Mouse (Mus musculus) midbrain, embryonic 15.5 days (tissue): Measurements from ENCODE around the gene Slc25a21. TPM values are rescaled to one million over a fixed set of nuclear protein-coding genes. Genes with fewer than 3 reads are reported as not detected.

Experiments
- ATAC-seq: fragments of 200-750 bp; cut with Nextera tagmentation; replicated peaks from 2 replicates; pipeline ENCODE4 v1.8.0; 2017; ENCODE audit warnings: moderate TSS enrichment
- H3K27ac ChIP-seq: fragments of 300-500 bp; sonication (generic); 2 replicates; pipeline ENCODE4 v1.5.1; 2015; ENCODE audit warnings: mild to moderate bottlenecking, inconsistent platforms
- H3K27me3 ChIP-seq: fragments of 300-500 bp; sonication (generic); replicated peaks from 2 replicates; pipeline ENCODE4 v1.6.1; 2015; ENCODE audit warnings: inconsistent platforms
- H3K36me3 ChIP-seq: fragments of 300-500 bp; sonication (generic); replicated peaks from 2 replicates; pipeline ENCODE4 v1.6.1; 2015; ENCODE audit warnings: inconsistent platforms
- H3K4me1 ChIP-seq: fragments of 300-500 bp; sonication (generic); 2 replicates; pipeline ENCODE4 v1.6.1; 2015; ENCODE audit warnings: inconsistent platforms
- H3K4me2 ChIP-seq: fragments of 300-500 bp; sonication (generic); 2 replicates; pipeline ENCODE4 v1.6.1; 2015; ENCODE audit warnings: inconsistent platforms, mild to moderate bottlenecking, moderate library complexity
- H3K4me3 ChIP-seq: fragments of 300-500 bp; sonication (generic); 2 replicates; pipeline ENCODE4 v1.5.1; 2015; ENCODE audit warnings: mild to moderate bottlenecking, inconsistent platforms
- H3K9ac ChIP-seq: fragments of 300-500 bp; sonication (generic); 2 replicates; pipeline ENCODE4 v1.6.1; 2015; ENCODE audit warnings: mild to moderate bottlenecking, inconsistent platforms
- H3K9me3 ChIP-seq: fragments of 300-500 bp; sonication (generic); 2 replicates; pipeline ENCODE4 v1.6.1; 2016; ENCODE audit warnings: inconsistent platforms
- WGBS: fragments of 180-500 bp; shearing (Covaris S2); methylation state at CpG from one replicate; pipeline ENCODE4 v1.1.7; 2015; ENCODE audit warnings: mixed read lengths; 5-methylcytosine and 5-hydroxymethylcytosine counted together
- polyA plus RNA-seq: library from polyadenylated mRNA; unstranded; fragments of >200 nt; fragmentation: Nextera tagmentation; extraction: Ambion mirVana; gene quantifications from 2 replicates; pipeline ENCODE4 v1.2.1, GENCODE M21; 2015

Gene Slc25a21
- polyA plus RNA-seq, 1 experiment from 2014 or later = 0.12 TPM

DNA sequence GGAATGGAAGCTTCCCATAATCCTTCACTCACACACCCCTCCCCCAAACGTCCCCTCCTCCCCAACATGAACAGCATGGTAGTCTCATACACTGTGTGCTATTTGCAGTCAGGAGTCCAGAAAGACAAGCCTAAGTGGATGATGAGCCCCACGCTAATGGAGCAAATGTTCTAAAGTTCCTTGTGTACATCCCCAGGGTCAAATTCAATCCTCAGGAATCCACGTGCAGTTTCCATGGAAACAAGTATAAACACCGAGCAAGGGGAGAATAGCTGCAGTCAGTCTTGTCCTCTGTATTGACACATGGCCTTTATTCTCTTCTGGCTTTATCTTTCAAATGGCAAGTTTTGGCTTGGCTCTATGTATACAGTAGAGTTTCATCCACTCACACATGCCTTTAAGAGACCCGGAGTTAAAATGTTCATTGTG, 367.8 kb downstream of the Slc25a21 start:
- peaks cover 8% of the 10 kb centered on the region; the same call in 1 of the 2 replicates for H3K4me1 ChIP-seq
- H3K4me2 ChIP-seq = peak overlapping the region; percentile 44
- ATAC-seq = peak; percentile 94
- H3K4me3 ChIP-seq = peak overlapping the region; percentile 34
- WGBS = 4% methylated on average over 5 of the region's 5 CpGs
- no peaks in the 10 kb centered on the region for H3K9me3 ChIP-seq
- H3K27ac ChIP-seq = no peak overlapping the region
- no peaks in the 10 kb centered on the region for H3K36me3 ChIP-seq
- no peak overlapping the region for H3K9ac ChIP-seq
- H3K27me3 ChIP-seq = no peaks in the 10 kb centered on the region

DNA sequence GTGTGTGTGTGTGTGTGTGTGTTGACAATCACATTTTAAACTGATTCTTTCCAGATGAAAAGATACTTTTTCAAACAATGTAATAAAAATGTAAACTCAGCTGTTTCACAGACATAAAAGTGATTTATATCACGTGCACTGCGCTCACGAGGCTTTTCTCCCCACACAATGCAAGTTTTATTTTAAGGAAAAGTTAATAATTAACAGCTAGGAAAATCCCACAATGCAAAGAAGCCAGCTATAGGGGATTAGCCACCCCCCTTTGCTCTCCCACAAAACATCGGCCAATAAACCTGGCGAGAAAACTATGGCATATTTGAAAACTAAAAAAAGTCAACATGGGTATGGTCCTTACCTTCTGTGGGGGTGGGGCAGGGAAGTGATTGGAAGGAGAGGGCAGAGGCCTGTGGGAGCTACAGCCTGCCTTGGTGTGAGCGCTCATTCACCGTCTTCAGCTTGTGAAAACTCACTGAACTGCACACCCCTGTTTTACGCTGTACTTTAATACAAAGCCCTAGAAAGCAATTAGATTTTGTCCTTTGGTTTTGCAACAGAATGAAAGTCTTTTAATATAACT, 369.4 kb downstream of the Slc25a21 start:
- Histone ChIP-seq H3K9ac (no peak overlapping the region), H3K36me3 (no peaks in the 10 kb centered on the region), H3K4me2 (no peak overlapping the region), H3K27me3 (no peaks in the 10 kb centered on the region), H3K4me1 (peaks cover 8% of the 10 kb centered on the region; the same call in 1 of the 2 replicates), H3K4me3 (no peak overlapping the region), H3K27ac (no peak overlapping the region), H3K9me3 (no peaks in the 10 kb centered on the region)
- WGBS = 73% methylated on average over 8 of the region's 8 CpGs
- no peak for ATAC-seq

- Histone ChIP-seq H3K9me3 (no peaks in the 10 kb centered on the region), H3K36me3 (no peaks in the 10 kb centered on the region), H3K4me1 (peaks cover 8% of the 10 kb centered on the region; the same call in 1 of the 2 replicates), H3K9ac (no peak overlapping the region), H3K27ac (no peak overlapping the region), H3K4me3 (no peak overlapping the region), H3K4me2 (no peak overlapping the region), H3K27me3 (no peaks in the 10 kb centered on the region)
- ATAC-seq = no peak
- WGBS = 68% methylated on average over 5 of the region's 5 CpGs
Measured at GRCm38 (mm10) chr12:56824688-56825087, 372.6 kb downstream of the Slc25a21 start.

DNA sequence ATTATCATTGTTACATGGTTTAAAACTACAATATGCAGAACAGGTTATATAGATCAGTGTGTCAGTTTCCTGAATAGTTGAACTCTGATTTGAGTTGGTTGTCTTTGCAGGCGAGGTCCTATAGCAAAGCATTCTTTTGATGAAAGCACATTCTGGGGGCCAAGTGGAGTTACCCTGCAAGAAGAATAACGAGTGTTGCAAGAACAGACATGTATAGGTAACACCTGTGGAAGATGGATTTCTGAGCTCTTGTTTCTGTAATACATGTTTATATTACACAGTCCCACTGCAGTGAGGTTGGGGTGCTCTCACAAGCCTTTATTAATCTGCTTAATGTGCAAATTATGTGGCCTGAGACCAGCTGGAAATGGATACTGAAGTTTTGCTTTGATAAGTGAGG, 375.1 kb downstream of the Slc25a21 start:
- H3K4me3 ChIP-seq = no peak overlapping the region
- 70% methylated on average over 2 of the region's 2 CpGs for WGBS
- H3K36me3 ChIP-seq = no peaks in the 10 kb centered on the region
- no peak for ATAC-seq
- no peaks in the 10 kb centered on the region for H3K27me3 ChIP-seq
- H3K9ac ChIP-seq = no peak overlapping the region
- no peaks in the 10 kb centered on the region for H3K9me3 ChIP-seq
- H3K27ac ChIP-seq = no peak overlapping the region
- H3K4me1 ChIP-seq = no peaks in the 10 kb centered on the region
- H3K4me2 ChIP-seq = no peak overlapping the region

- H3K4me1 ChIP-seq = no peaks in the 10 kb centered on the region
- no peak for ATAC-seq
- 88% methylated on average over 2 of the region's 2 CpGs for WGBS
- H3K9me3 ChIP-seq = no peaks in the 10 kb centered on the region
- H3K4me2 ChIP-seq = no peak overlapping the region
- H3K9ac ChIP-seq = no peak overlapping the region
- H3K27ac ChIP-seq = no peak overlapping the region
- no peaks in the 10 kb centered on the region for H3K27me3 ChIP-seq
- H3K36me3 ChIP-seq = no peaks in the 10 kb centered on the region
- H3K4me3 ChIP-seq = no peak overlapping the region
Measured at GRCm38 (mm10) chr12:56820604-56821003, 376.7 kb downstream of the Slc25a21 start.

- H3K27ac ChIP-seq = no peak overlapping the region
- ATAC-seq = no peak
- no peak overlapping the region for H3K4me3 ChIP-seq
- H3K9me3 ChIP-seq = no peaks in the 10 kb centered on the region
- H3K9ac ChIP-seq = no peak overlapping the region
- H3K36me3 ChIP-seq = no peaks in the 10 kb centered on the region
- no peaks in the 10 kb centered on the region for H3K27me3 ChIP-seq
- H3K4me1 ChIP-seq = no peaks in the 10 kb centered on the region
- no peak overlapping the region for H3K4me2 ChIP-seq
- WGBS = 54% methylated on average over 2 of the region's 2 CpGs
Measured at GRCm38 (mm10) chr12:56807483-56807882, 389.8 kb downstream of the Slc25a21 start.

DNA sequence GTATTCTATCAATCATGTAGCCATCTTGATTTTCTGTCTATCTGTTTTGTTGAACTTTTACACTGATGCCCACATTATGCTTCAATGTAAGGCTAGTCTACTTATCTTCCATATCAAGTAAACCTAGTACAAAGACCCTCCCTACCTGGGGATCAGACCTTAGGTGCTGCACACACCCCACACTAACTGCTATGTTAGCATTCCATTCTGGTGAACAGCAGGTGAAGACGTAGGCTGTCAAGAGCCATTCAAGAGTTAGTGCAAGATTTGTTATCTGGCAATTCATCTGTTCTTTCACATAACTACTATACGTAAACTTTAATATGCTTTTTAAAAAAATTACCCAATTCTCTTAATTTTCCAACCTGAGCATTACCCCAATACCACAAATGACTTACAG, 390.2 kb downstream of the Slc25a21 start:
- Histone ChIP-seq H3K4me1 (no peaks in the 10 kb centered on the region), H3K4me3 (no peak overlapping the region), H3K4me2 (no peak overlapping the region), H3K9ac (no peak overlapping the region), H3K27ac (no peak overlapping the region), H3K36me3 (no peaks in the 10 kb centered on the region), H3K27me3 (no peaks in the 10 kb centered on the region), H3K9me3 (no peaks in the 10 kb centered on the region)
- WGBS = 87% methylated on average over 2 of the region's 2 CpGs
- no peak for ATAC-seq

- Histone ChIP-seq H3K36me3 (no peaks in the 10 kb centered on the region), H3K27me3 (no peaks in the 10 kb centered on the region), H3K4me1 (no peaks in the 10 kb centered on the region), H3K4me3 (no peak overlapping the region), H3K27ac (no peak overlapping the region), H3K9ac (no peak overlapping the region), H3K4me2 (no peak overlapping the region), H3K9me3 (no peaks in the 10 kb centered on the region)
- ATAC-seq = no peak
- WGBS = 35% methylated on average over 3 of the region's 3 CpGs
Measured at GRCm38 (mm10) chr12:56804487-56804886, 392.8 kb downstream of the Slc25a21 start.

GRCm38 (mm10) chr12:56798641-56799415, 398.4 kb downstream of the Slc25a21 start:
- no peak overlapping the region for H3K9ac ChIP-seq
- 65% methylated on average over 6 of the region's 6 CpGs for WGBS
- ATAC-seq = no peak

DNA sequence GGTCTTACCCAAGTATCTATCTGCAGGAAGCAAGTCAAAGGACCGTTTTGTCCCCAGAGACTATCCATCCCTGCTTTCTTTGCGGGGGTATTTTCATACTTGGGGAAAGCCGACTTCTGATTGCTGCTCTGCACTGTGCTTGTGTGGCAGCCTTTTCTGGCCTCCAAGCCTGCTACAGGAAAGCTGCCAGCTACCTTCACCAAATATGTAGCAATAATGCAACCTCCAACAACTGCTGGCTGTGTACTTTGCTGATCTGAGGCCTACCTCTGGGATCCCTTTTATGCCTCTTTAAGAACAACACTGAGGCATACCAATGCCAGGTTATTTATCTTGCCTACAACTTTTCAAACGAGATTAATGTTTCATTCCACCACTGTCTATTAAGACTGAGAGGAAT, 408.0 kb downstream of the Slc25a21 start:
- ATAC-seq = no peak
- no peaks in the 10 kb centered on the region for H3K4me1 ChIP-seq
- H3K9ac ChIP-seq = no peak overlapping the region
- H3K4me2 ChIP-seq = no peak overlapping the region
- WGBS = 77% methylated on average over 4 of the region's 4 CpGs
- no peaks in the 10 kb centered on the region for H3K9me3 ChIP-seq
- no peaks in the 10 kb centered on the region for H3K36me3 ChIP-seq
- no peak overlapping the region for H3K4me3 ChIP-seq
- no peak overlapping the region for H3K27ac ChIP-seq
- H3K27me3 ChIP-seq = no peaks in the 10 kb centered on the region

More at GRCm38 (mm10) chr12:56798641-56799415, 398.4 kb downstream of the Slc25a21 start:
- Histone ChIP-seq H3K36me3 (no peaks in the 10 kb centered on the region), H3K4me3 (no peak overlapping the region), H3K4me2 (no peak overlapping the region), H3K27me3 (no peaks in the 10 kb centered on the region), H3K4me1 (peaks cover 3% of the 10 kb centered on the region; the same call in 1 of the 2 replicates), H3K27ac (no peak overlapping the region), H3K9me3 (no peaks in the 10 kb centered on the region)

DNA sequence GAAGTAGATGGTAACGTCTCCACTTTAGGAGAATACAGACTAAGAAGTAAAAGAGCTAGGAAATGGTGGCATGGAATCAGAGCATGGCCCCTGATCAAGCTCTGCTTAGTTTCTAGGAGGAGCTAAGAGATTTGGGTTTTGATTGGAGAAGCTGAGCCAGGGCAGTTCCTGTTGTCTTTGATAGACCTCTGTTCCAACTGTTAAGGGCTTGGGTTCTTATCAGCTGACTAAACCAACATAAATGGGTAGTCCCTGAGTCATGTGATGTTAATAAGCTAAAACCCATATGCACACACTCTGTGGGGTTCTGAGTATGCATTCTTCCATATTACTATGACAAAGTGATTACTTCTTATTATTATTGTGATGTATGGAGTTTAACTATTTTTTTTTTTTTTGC, 412.0 kb downstream of the Slc25a21 start:
- no peak overlapping the region for H3K27ac ChIP-seq
- 83% methylated on average over 1 of the region's 1 CpGs for WGBS
- no peak overlapping the region for H3K4me3 ChIP-seq
- no peaks in the 10 kb centered on the region for H3K36me3 ChIP-seq
- no peaks in the 10 kb centered on the region for H3K4me1 ChIP-seq
- H3K27me3 ChIP-seq = no peaks in the 10 kb centered on the region
- H3K9ac ChIP-seq = no peak overlapping the region
- ATAC-seq = no peak
- H3K9me3 ChIP-seq = no peaks in the 10 kb centered on the region
- no peak overlapping the region for H3K4me2 ChIP-seq

DNA sequence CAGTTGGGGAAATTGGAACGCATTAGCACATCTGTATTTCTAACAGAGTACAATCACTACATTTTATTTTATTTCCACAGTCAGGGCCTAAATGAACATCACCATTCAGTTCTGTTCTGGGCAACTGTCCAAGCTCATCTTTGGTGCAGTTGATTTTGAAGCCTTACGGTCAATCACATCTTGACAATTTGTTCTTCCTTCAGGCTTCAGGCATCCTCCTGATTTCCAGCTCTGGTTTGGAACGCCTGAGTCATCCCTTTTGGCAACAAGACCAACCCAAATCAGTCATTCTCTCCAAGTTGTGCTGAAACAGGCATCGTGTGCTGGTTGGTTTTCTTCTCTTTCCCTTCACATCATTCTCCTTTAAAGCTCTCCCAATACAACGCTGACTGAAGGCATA, 416.1 kb downstream of the Slc25a21 start:
- Histone ChIP-seq H3K9me3 (no peaks in the 10 kb centered on the region), H3K4me2 (no peak overlapping the region), H3K27me3 (no peaks in the 10 kb centered on the region), H3K4me3 (no peak overlapping the region), H3K4me1 (no peaks in the 10 kb centered on the region), H3K27ac (no peak overlapping the region), H3K36me3 (no peaks in the 10 kb centered on the region), H3K9ac (no peak overlapping the region)
- 86% methylated on average over 5 of the region's 5 CpGs for WGBS
- no peak for ATAC-seq

- Histone ChIP-seq H3K27ac (no peak overlapping the region), H3K9ac (no peak overlapping the region), H3K4me2 (no peak overlapping the region), H3K27me3 (no peaks in the 10 kb centered on the region), H3K4me1 (no peaks in the 10 kb centered on the region), H3K9me3 (no peaks in the 10 kb centered on the region), H3K4me3 (no peak overlapping the region), H3K36me3 (no peaks in the 10 kb centered on the region)
- ATAC-seq = no peak
- WGBS = 93% methylated on average over 3 of the region's 3 CpGs
Measured at GRCm38 (mm10) chr12:56779621-56780020, 417.7 kb downstream of the Slc25a21 start.
